Comparison of ENCODE assay signal across 21 mouse cellular contexts in the genomic region with DNA sequence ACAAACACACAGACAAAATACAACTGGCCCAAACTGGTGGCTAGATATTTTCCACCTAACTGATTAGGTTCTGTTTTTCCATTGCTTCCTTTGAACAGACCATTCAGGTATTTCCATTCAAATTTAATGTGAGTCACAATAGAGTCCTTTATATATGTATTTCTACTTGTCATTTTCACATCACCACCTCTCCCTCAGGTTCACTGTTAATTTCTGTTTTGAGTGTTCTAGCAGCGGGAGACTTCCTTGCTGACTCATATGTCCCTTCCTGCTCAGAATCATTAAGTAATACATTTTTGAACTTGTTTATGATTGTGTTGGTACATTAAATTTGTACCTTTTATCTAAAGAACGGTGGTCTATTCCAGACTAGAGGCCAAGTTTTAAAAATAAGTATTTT.
DNase-seq lines count a peak whose midpoint lies in the region; ATAC-seq lines count a peak whose summit lies in the region.
"Had no signal": no experiment of that assay in that cellular context is flagged by ENCODE, and none has a peak within 500 bp of the region (broad histone marks: within the 10 kb centered on the region; RNA-seq: fewer than 3 reads in every experiment).

No protein-coding gene starts in this region.

- ATAC-seq in activated CD4-positive, CD25-positive, alpha-beta regulatory T cell, adult 4 months: peak; percentile 23
- ATAC-seq in inflammation-experienced regulatory T-cells, adult 6 months: peak; percentile 74
- ATAC-seq in kidney, embryonic 15.5 days (replicated peaks; ENCODE audit: low FRiP score): no peak
- ATAC-seq: forebrain, embryonic 13.5 days; forebrain, embryonic 15.5 days; forebrain, postnatal 0 days; Patski had no signal

- H3K4me2 ChIP-seq in kidney, embryonic 15.5 days: no peak overlapping the region
- H3K4me2 ChIP-seq: embryonic facial prominence, embryonic 12.5 days; forebrain, embryonic 13.5 days; forebrain, embryonic 15.5 days had no signal

- H3K9me3 ChIP-seq in kidney, embryonic 15.5 days (replicated peaks): no peaks in the 10 kb centered on the region
- H3K9me3 ChIP-seq: embryonic facial prominence, embryonic 10.5 days; embryonic facial prominence, embryonic 12.5 days; forebrain, embryonic 13.5 days; forebrain, embryonic 15.5 days; G1E had no signal

- no peak overlapping the region for H3K27ac ChIP-seq in kidney, embryonic 15.5 days
- H3K27ac ChIP-seq: embryonic facial prominence, embryonic 10.5 days; embryonic facial prominence, embryonic 12.5 days; forebrain, embryonic 13.5 days; forebrain, embryonic 15.5 days had no signal

- no peak overlapping the region for H3K4me3 ChIP-seq in kidney, embryonic 15.5 days (replicated peaks)
- H3K4me3 ChIP-seq: embryonic facial prominence, embryonic 10.5 days; embryonic facial prominence, embryonic 12.5 days; forebrain, embryonic 13.5 days; forebrain, embryonic 15.5 days had no signal

- H3K9ac ChIP-seq in kidney, embryonic 15.5 days: no peak overlapping the region
- H3K9ac ChIP-seq: embryonic facial prominence, embryonic 12.5 days; forebrain, embryonic 13.5 days; forebrain, embryonic 15.5 days; forebrain, postnatal 0 days had no signal

- H3K4me1 ChIP-seq in kidney, embryonic 15.5 days: no peaks in the 10 kb centered on the region
- H3K4me1 ChIP-seq: embryonic facial prominence, embryonic 10.5 days; embryonic facial prominence, embryonic 12.5 days; forebrain, embryonic 13.5 days; forebrain, embryonic 15.5 days had no signal

- no peaks in the 10 kb centered on the region for H3K36me3 ChIP-seq in kidney, embryonic 15.5 days
- H3K36me3 ChIP-seq: embryonic facial prominence, embryonic 10.5 days; embryonic facial prominence, embryonic 12.5 days; forebrain, embryonic 15.5 days; G1E had no signal

- H3K27me3 ChIP-seq in kidney, embryonic 15.5 days: no peaks in the 10 kb centered on the region
- H3K27me3 ChIP-seq: CH12.LX; embryonic facial prominence, embryonic 12.5 days; forebrain, embryonic 13.5 days; forebrain, embryonic 15.5 days; Patski had no signal

- WGBS in kidney, embryonic 15.5 days: 73% methylated on average over 2 of the region's 2 CpGs

- DNase-seq in 416B (ENCODE audit: low read depth): peak; percentile 49
- DNase-seq in cerebellum, adult 11 months: no peak
- DNase-seq: adrenal gland, adult 2 months; adrenal gland, postnatal 10 days; adrenal gland, postnatal 25 days; cerebellum, adult 11-12 months; cerebellum, adult 2 months; cerebellum, adult 9-10 months; cerebellum, postnatal 10 days; cerebellum, postnatal 25 days; forebrain, postnatal 0 days had no signal
